Mouse (Mus musculus) lung, adult 2 months (tissue): ENCODE data around the gene Gigyf2.

Experiments used
- CTCF ChIP-seq: fragments of 200-500 bp; IDR thresholded peaks from 2 replicates; pipeline ENCODE4 v1.5.1; 2011; ENCODE audit warnings: mild to moderate bottlenecking, low read length, control low read depth; ENCODE audit not compliant: insufficient read depth
- POLR2A ChIP-seq: fragments of 200-500 bp; IDR thresholded peaks from 2 replicates; pipeline ENCODE4 v1.6.1; 2011; ENCODE audit warnings: low read depth, mild to moderate bottlenecking, control low read depth, low read length, borderline replicate concordance; ENCODE audit errors: extremely low read depth

DNA sequence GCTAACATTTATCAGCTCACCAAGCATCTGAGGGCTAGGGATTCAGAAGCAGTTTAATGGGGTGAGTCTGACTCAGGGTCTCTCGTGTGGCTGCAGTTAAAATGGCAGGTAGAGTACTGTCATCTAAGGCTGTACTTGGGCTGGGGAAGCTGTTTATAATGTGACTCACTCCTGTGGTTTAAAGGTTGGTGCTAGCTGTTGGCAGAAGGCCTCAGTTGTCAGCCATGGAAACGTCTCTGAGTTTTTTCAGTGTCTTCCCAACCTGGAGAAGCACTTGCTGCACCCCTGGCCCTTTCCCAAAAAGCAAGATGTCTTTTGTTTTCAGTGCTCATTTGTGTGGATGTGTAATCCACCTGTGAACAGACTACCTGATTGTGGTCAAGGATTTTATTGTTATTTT lies 10.9 kb upstream of the Gigyf2 start:
- TF ChIP-seq POLR2A, result no peak
- no peak for TF ChIP-seq CTCF
